Mouse (Mus musculus) thymus, postnatal 36 days (tissue): ENCODE data around the gene Acot7.

Experiments
- DNase-seq, 2 experiments: peaks; one replicate each; pipeline ENCODE4 v3.0.0; 2022; ENCODE audit warnings: mixed read lengths in 2 of 2

Acot7 gene

GRCm38 (mm10) chr4:152277916-152278315 lies 100.0 kb downstream of the Acot7 start:
- no peak for DNase-seq

GRCm38 (mm10) chr4:152278986-152279385 lies 101.1 kb downstream of the Acot7 start:
- DNase-seq, result no peak

GRCm38 (mm10) chr4:152281601-152282000 lies 103.7 kb downstream of the Acot7 start:
- no peak for DNase-seq

GRCm38 (mm10) chr4:152282721-152283120 lies 104.8 kb downstream of the Acot7 start:
- no peak for DNase-seq

- peak; percentile 84 to 85 for DNase-seq
Observed at GRCm38 (mm10) chr4:152283186-152283950, 105.4 kb downstream of the Acot7 start.

GRCm38 (mm10) chr4:152285505-152285904 lies 107.6 kb downstream of the Acot7 start:
- peak; percentile 38 to 41 for DNase-seq

GRCm38 (mm10) chr4:152286183-152286582 lies 108.2 kb downstream of the Acot7 start:
- no peak for DNase-seq

GRCm38 (mm10) chr4:152286887-152287286 lies 109.0 kb downstream of the Acot7 start:
- DNase-seq, result peak; percentile 68

GRCm38 (mm10) chr4:152287317-152288120 lies 109.6 kb downstream of the Acot7 start:
- DNase-seq, result no peak

GRCm38 (mm10) chr4:152288398-152288945 lies 110.5 kb downstream of the Acot7 start:
- no peak for DNase-seq

- no peak for DNase-seq
Observed at GRCm38 (mm10) chr4:152290385-152290784, 112.5 kb downstream of the Acot7 start.

GRCm38 (mm10) chr4:152290991-152291390 lies 113.1 kb downstream of the Acot7 start:
- no peak for DNase-seq

- no peak for DNase-seq
Observed at GRCm38 (mm10) chr4:152291562-152291961, 113.6 kb downstream of the Acot7 start, which contains the start of gene Hes3. Hes3 (minus strand) TSS chr4:152291662.

- DNase-seq, result no peak
Observed at GRCm38 (mm10) chr4:152292102-152292765, 114.3 kb downstream of the Acot7 start.

- no peak for DNase-seq
Observed at GRCm38 (mm10) chr4:152294188-152294929, 116.4 kb downstream of the Acot7 start.

- peak in 1 of 2 experiments; percentile 48 for DNase-seq
Observed at GRCm38 (mm10) chr4:152295916-152296315, 118.0 kb downstream of the Acot7 start.

GRCm38 (mm10) chr4:152296371-152296770 lies 118.4 kb downstream of the Acot7 start:
- DNase-seq, result no peak

GRCm38 (mm10) chr4:152296874-152297861 lies 119.2 kb downstream of the Acot7 start, which contains the start of gene Icmt:
Icmt (plus strand) TSS chr4:152297227.
- peak; percentile 100 for DNase-seq

GRCm38 (mm10) chr4:152298836-152299235 lies 120.9 kb downstream of the Acot7 start:
- DNase-seq, result no peak

GRCm38 (mm10) chr4:152300375-152300774 lies 122.4 kb downstream of the Acot7 start:
- no peak for DNase-seq

GRCm38 (mm10) chr4:152302012-152302411 lies 124.1 kb downstream of the Acot7 start:
- no peak for DNase-seq
